Mouse (Mus musculus) B cell, adult (primary cell): ENCODE measurements around the gene Catsper4. TPM values are rescaled to one million over a fixed set of nuclear protein-coding genes. Genes with fewer than 3 reads are reported as not detected.

Experiments
- total RNA-seq: library from RNA; stranded (reverse); gene quantifications from 4 replicates; pipeline ENCODE4 v1.2.4, GENCODE M21; 2023; ENCODE audit not compliant: inconsistent age

The Catsper4 gene
- total RNA-seq, result not detected in 4 replicates

DNA sequence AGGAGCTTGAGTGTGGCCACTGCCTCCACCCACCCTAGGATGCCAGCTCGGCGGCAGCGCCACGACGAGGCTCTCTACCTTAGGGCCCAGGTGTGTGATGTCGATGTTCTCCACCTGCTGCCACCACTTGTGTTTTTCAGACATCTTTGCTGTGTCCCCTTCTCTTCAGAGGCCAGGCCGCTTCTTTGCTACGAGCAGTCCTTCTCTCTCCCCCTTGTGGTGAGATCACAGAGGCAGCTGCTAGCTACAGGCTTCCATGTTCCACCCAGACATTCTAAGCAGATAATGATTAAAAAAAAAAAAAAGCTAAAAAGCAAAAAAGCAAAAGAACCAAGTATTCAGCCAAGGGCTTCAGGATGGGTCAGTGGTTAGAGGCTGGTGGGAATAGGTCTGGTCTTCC lies at the start of gene Catsper4:
Catsper4 (minus strand) TSS at position 190 of the 400 bp plus-strand sequence.

GRCm38 (mm10) chr4:134253722-134254324 lies 26.6 kb upstream of the Catsper4 start, which contains the start of gene Grrp1:
Gene Grrp1 (minus strand): TSS chr4:134254106.

GRCm38 (mm10) chr4:134246719-134247258 lies 19.6 kb upstream of the Catsper4 start, which contains the start of gene Gm30191:
Gene Gm30191 (plus strand): TSS chr4:134246935.

DNA sequence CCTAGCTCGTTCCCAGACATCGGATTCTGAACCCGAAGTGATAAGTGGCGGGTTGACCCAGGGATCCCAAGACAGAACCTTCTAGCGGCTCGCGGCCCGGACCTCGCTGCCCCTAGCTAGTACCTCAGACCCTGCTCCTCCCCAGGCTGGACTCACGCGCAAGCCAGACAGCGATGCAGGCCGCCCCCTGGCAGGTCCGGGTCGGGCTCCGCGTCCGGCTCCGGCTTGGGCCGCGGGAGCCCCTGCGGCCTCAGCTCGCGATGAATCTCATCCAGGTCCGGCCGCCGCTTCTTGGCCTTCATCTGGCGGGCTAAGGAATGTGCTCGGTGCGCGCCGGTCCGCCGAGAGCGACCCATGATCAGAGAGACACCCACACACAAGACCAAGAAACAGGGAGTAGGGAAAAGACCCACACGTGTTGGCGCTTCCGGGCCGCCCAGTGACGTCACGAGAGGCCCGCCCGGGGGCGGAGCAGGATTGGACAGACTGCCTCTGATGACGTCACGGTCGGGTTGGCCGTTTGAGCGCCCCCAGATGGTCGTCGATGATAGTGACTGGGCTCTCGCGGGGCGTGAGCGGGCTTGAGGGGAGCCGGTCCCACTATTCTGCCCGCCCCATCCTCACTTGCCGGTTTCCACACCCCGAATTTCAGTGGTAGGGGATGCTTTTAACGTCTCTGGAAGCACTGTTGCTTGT lies 18.1 kb upstream of the Catsper4 start, which contains the start of gene Zfp593:
Zfp593 (minus strand) TSS at position 445 of the 696 bp plus-strand sequence.

DNA sequence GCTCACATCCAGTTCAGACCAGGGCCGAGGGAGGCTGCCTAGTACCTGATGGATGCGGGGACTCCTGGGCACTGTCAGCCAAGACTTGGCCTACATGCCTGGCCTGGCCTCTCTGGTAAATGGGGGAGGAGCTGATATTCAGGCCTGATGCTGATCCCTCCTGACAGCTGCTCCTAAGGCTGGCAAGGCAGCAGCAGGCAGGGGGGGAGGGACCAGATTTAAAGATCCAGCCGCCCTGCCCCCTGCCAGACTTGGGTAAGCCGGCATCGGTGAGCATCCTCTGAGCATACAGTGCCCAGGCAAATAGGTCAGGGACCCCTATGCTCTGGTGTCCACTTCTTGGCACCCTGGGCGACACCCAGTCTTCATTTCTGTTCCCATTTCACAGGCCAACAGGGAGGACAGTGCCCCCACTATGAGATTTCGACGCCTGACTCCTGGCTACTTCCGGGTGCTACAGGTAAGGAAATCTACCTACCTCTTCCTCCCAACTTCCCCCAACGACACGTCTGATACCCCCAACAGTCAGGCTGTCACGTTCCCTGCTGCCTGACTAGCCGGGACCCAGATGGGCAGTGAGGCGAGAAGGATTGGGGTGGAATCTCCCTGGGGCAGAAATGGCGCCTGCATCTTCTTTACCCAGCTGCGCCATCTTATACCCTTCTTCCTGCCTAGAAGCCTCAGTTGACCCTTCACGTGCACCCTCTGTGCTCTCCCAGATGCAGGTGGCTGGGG lies 16.5 kb upstream of the Catsper4 start, which contains the start of gene E130218I03Rik:
E130218I03Rik (plus strand) TSS at position 147 of the 735 bp plus-strand sequence.

GRCm38 (mm10) chr4:134238279-134238651 lies 11.1 kb upstream of the Catsper4 start, which contains the start of gene Cnksr1:
Gene Cnksr1 (minus strand): TSS chr4:134238399.

GRCm38 (mm10) chr4:134202904-134203303 lies 24.3 kb downstream of the Catsper4 start, which contains the start of gene Gm7534:
Gene Gm7534 (minus strand): TSS chr4:134203004.

Other genes starting within 250 kb of the Catsper4 start
- 28.5 to 32.2 TPM (median 30.8 TPM) in 4 replicates for gene Dhdds, start 226.5 kb downstream of the Catsper4 start, total RNA-seq
- not detected in 4 replicates for gene Lin28a, start 208.5 kb downstream of the Catsper4 start, total RNA-seq
- gene Zfp683, start 173.5 kb downstream of the Catsper4 start, total RNA-seq, result not detected in 4 replicates
- 6.7 to 12.6 TPM (median 7.7 TPM) in 4 replicates for gene Crybg2, start 166.6 kb downstream of the Catsper4 start, total RNA-seq
- gene Cd52, start 132.3 kb downstream of the Catsper4 start, total RNA-seq, result 1,625 to 1,767 TPM (median 1,711 TPM) in 4 replicates
- 35.8 to 45.0 TPM (median 39.9 TPM) in 4 replicates for gene Ubxn11, start 124.8 kb downstream of the Catsper4 start, total RNA-seq
- gene Sh3bgrl3, start 98.6 kb downstream of the Catsper4 start, total RNA-seq, result 636 to 680 TPM (median 661 TPM) in 4 replicates
- 13.8 to 21.8 TPM (median 16.7 TPM) in 4 replicates for gene Cep85, start 40.3 kb downstream of the Catsper4 start, total RNA-seq
- not detected in 4 replicates for gene Gm7534, start 24.4 kb downstream of the Catsper4 start, total RNA-seq
- 0.39 to 0.55 TPM in 2 of 4 replicates, not detected in the others for gene Cnksr1, start 11.0 kb upstream of the Catsper4 start, total RNA-seq
- not detected in 4 replicates for gene E130218I03Rik, start 16.3 kb upstream of the Catsper4 start, total RNA-seq
- gene Zfp593, start 18.2 kb upstream of the Catsper4 start, total RNA-seq, result 22.7 to 29.6 TPM (median 23.6 TPM) in 4 replicates
- not detected in 4 replicates for gene Gm30191, start 19.6 kb upstream of the Catsper4 start, total RNA-seq
- not detected in 4 replicates for gene Grrp1, start 26.7 kb upstream of the Catsper4 start, total RNA-seq
- 10.3 to 15.7 TPM (median 11.6 TPM) in 4 replicates for gene Pdik1l, start 60.5 kb upstream of the Catsper4 start, total RNA-seq
- gene Trim63, start 87.7 kb upstream of the Catsper4 start, total RNA-seq, result not detected in 4 replicates
- gene Slc30a2, start 115.8 kb upstream of the Catsper4 start, total RNA-seq, result not detected in 4 replicates
- 0.90 to 2.0 TPM (median 1.6 TPM) in 4 replicates for gene Extl1, start 156.5 kb upstream of the Catsper4 start, total RNA-seq
- gene Pafah2, start 168.9 kb upstream of the Catsper4 start, total RNA-seq, result 1.9 to 3.3 TPM (median 2.7 TPM) in 4 replicates
- gene Stmn1, start 240.9 kb upstream of the Catsper4 start, total RNA-seq, result 42.2 to 45.5 TPM (median 43.9 TPM) in 4 replicates